14 mouse cellular contexts compared by ENCODE assay signal in genomic region chr1:38876671-38877382, GRCm38 (mm10). TPM values are rescaled to one million over a fixed set of nuclear protein-coding genes. Genes with fewer than 3 reads are reported as not detected.
DNase-seq lines count a peak whose midpoint lies in the region; ATAC-seq and TF ChIP-seq lines count a peak whose summit lies in the region.
"Had no signal": no experiment of that assay in that cellular context is flagged by ENCODE, and none has a peak within 500 bp of the region (broad histone marks: within the 10 kb centered on the region; RNA-seq: fewer than 3 reads in every experiment).

No protein-coding gene starts in this region.

- TF ChIP-seq CTCF in cerebellum, adult 2 months (IDR thresholded peaks at IDR 0.05; ENCODE audit: borderline replicate concordance, insufficient read depth, low read depth, low read length), result no peak
- no peak for TF ChIP-seq CTCF in forebrain, postnatal 0 days (IDR thresholded peaks at IDR 0.05; ENCODE audit: low read depth)

- no peaks in the 10 kb centered on the region for H3K9me3 ChIP-seq in forebrain, postnatal 0 days (ENCODE audit: low read length)
- H3K9me3 ChIP-seq: limb, embryonic 10.5 days; neural tube, embryonic 15.5 days had no signal

- peak overlapping the region; percentile 82 for H3K27ac ChIP-seq in cerebellum, adult 2 months (ENCODE audit: insufficient read depth, low read length)
- H3K27ac ChIP-seq in forebrain, postnatal 0 days (ENCODE audit: low read depth, low read length), result peak overlapping the region; percentile 35; the same call in 1 of the 2 replicates
- H3K27ac ChIP-seq: heart, adult 2 months; limb, embryonic 10.5 days; neural tube, embryonic 15.5 days; stomach, postnatal 0 days had no signal

- H3K36me3 ChIP-seq in forebrain, postnatal 0 days (ENCODE audit: insufficient read depth), result peaks cover 38% of the 10 kb centered on the region
- H3K36me3 ChIP-seq: limb, embryonic 10.5 days had no signal

- ATAC-seq in forebrain, postnatal 0 days, result peak; percentile 59

- no peak overlapping the region for H3K9ac ChIP-seq in forebrain, postnatal 0 days
- H3K9ac ChIP-seq: neural tube, embryonic 15.5 days had no signal

- peak in 1 of 2 experiments; percentile 50 for DNase-seq in cerebellum, adult 2 months
- DNase-seq in cerebellum, postnatal 4 days (ENCODE audit: low spot score in 2 of 2), result no peak
- DNase-seq in brain, adult 2 months (ENCODE audit: low read depth, low spot score), result peak; percentile 63
- DNase-seq in forebrain, postnatal 0 days, result no peak
- DNase-seq in retina, postnatal 7 days (ENCODE audit: low read depth, low spot score), result peak; percentile 24
- DNase-seq in adrenal gland, postnatal 36 days, result no peak
- no peak for DNase-seq in spleen, adult 18-20 months
- DNase-seq in kidney, postnatal 25 days, result no peak
- DNase-seq: heart, adult 2 months; heart, postnatal 4 days; kidney, adult 8-10 months had no signal

- WGBS in cerebellum, adult 2 months, result 14% methylated on average over 5 of the region's 5 CpGs
- WGBS in forebrain, postnatal 0 days, result 50% methylated on average over 5 of the region's 5 CpGs

- H3K4me3 ChIP-seq in cerebellum, adult 2 months (replicated peaks; ENCODE audit: insufficient read depth, low read depth, low read length), result no peak overlapping the region
- H3K4me3 ChIP-seq in forebrain, postnatal 0 days (ENCODE audit: low read depth, low read length), result no peak overlapping the region
- H3K4me3 ChIP-seq: heart, adult 2 months; limb, embryonic 10.5 days; neural tube, embryonic 15.5 days had no signal

- peaks cover 38% of the 10 kb centered on the region for H3K4me1 ChIP-seq in cerebellum, adult 2 months (ENCODE audit: control insufficient read depth, insufficient read depth, low read length)
- H3K4me1 ChIP-seq in forebrain, postnatal 0 days (ENCODE audit: insufficient read depth), result no peaks in the 10 kb centered on the region
- H3K4me1 ChIP-seq: limb, embryonic 10.5 days; neural tube, embryonic 15.5 days had no signal

- H3K27me3 ChIP-seq in cerebellum, adult 2 months (ENCODE audit: control insufficient read depth, insufficient read depth, low read length), result no peaks in the 10 kb centered on the region
- H3K27me3 ChIP-seq in forebrain, postnatal 0 days (ENCODE audit: insufficient read depth, low read length), result no peaks in the 10 kb centered on the region
- H3K27me3 ChIP-seq: neural tube, embryonic 15.5 days had no signal

- no peak for TF ChIP-seq POLR2A in cerebellum, adult 2 months (IDR thresholded peaks at IDR 0.05; ENCODE audit: borderline replicate concordance, insufficient read depth, low read length)

- H3K4me2 ChIP-seq in forebrain, postnatal 0 days (ENCODE audit: low read depth), result no peak overlapping the region
- H3K4me2 ChIP-seq: neural tube, embryonic 15.5 days had no signal

RNA-seq across cellular contexts. Expression of gene Chst10, which starts 21.1 kb away (rescaled TPM):
- 41.3 and 43.7 TPM in 2 replicates for polyA plus RNA-seq in cerebellum, adult 2 months (2012; rRNA removed)
- 79.3 and 85.2 TPM in 2 replicates for total RNA-seq in forebrain, postnatal 0 days (2014; rRNA removed)
- 60.1 and 71.7 TPM in 2 replicates for polyA plus RNA-seq in forebrain, postnatal 0 days (2015; fragmentation: Nextera tagmentation; extraction: Ambion mirVana)
- 1 to 10 TPM; 1.3 to 1.5 TPM for total RNA-seq in adrenal gland, postnatal 36 days (2021)

RNA-seq across cellular contexts. Expression of gene Lonrf2, which starts 40.3 kb away (rescaled TPM):
- 66.4 and 70.0 TPM in 2 replicates for polyA plus RNA-seq in cerebellum, adult 2 months (2012; rRNA removed)
- 103 and 143 TPM in 2 replicates for total RNA-seq in forebrain, postnatal 0 days (2014; rRNA removed)
- 13.8 and 21.9 TPM in 2 replicates for polyA plus RNA-seq in forebrain, postnatal 0 days (2015; fragmentation: Nextera tagmentation; extraction: Ambion mirVana)
- 1 to 10 TPM; 4.7 to 5.1 TPM for total RNA-seq in adrenal gland, postnatal 36 days (2021)

Comparison
In these comparisons a context has a peak if more than half of its experiments do, and no peak if none do; other contexts are left out.
1. DNase-seq: peak in brain, adult 2 months (single experiment) and retina, postnatal 7 days (single experiment); none in cerebellum, postnatal 4 days (0 of 2), forebrain, postnatal 0 days (single experiment), adrenal gland, postnatal 36 days (0 of 2), spleen, adult 18-20 months (0 of 2) and kidney, postnatal 25 days (0 of 2).
2. RNA of gene Chst10, which starts 21.1 kb away (total RNA-seq): 79.3 to 85.2 TPM in forebrain, postnatal 0 days; 1.3 to 1.5 TPM in adrenal gland, postnatal 36 days; every median in the first group is over 10 times any median in the second.
3. RNA of gene Lonrf2, which starts 40.3 kb away (total RNA-seq): 103 to 143 TPM in forebrain, postnatal 0 days; 4.7 to 5.1 TPM in adrenal gland, postnatal 36 days; every median in the first group is over 10 times any median in the second.